Mouse (Mus musculus) heart, adult 8-10 months (tissue): Measurements from ENCODE around the gene Atp6v0d1. TPM values are rescaled to one million over a fixed set of nuclear protein-coding genes. Genes with fewer than 3 reads are reported as not detected.

Source experiments
- microRNA-seq: library from miRNA; unstranded; fragments of <30 nt; microRNA quantifications from one replicate; pipeline ENCODE4 v1.2.0, GENCODE M21; 2022
- total RNA-seq, 4 experiments: library from RNA; stranded (reverse); gene quantifications; 2 replicates each; pipeline ENCODE4 v1.2.4; 2022

Atp6v0d1 gene
- total RNA-seq, 4 experiments from 2014 or later = 41.6 to 53.8 (median 51.7) TPM

Small RNAs within 50 kb of the gene (microRNA-seq; reads per million reads assigned to microRNA genes)
- not detected for gene Mir1966

Other genes with a start within 250 kb of the Atp6v0d1 start
- 1 to 10 TPM in 2 of 4 experiments, under 1 TPM in 2; 0.69 to 1.8 (median 1.1) TPM for gene Lrrc29, start 239.8 kb downstream of the Atp6v0d1 start, total RNA-seq
- 10 to 100 TPM; 23.9 to 28.1 (median 26.0) TPM for gene Tmem208, start 239.7 kb downstream of the Atp6v0d1 start, total RNA-seq
- gene Fhod1, start 218.1 kb downstream of the Atp6v0d1 start, total RNA-seq = 1 to 10 TPM; 5.8 to 8.1 (median 6.3) TPM
- gene Slc9a5, start 217.2 kb downstream of the Atp6v0d1 start, total RNA-seq = under 1 TPM; 0.41 to 0.79 (median 0.48) TPM
- gene Plekhg4, start 192.8 kb downstream of the Atp6v0d1 start, total RNA-seq = not detected
- gene Kctd19, start 152.5 kb downstream of the Atp6v0d1 start, total RNA-seq = under 1 TPM in 3 of 4 experiments, not detected in 1; 0.11 to 0.31 (median 0.28) TPM
- gene Lrrc36, start 152.5 kb downstream of the Atp6v0d1 start, total RNA-seq = under 1 TPM; 0.19 to 0.56 (median 0.45) TPM
- 10 to 100 TPM; 25.8 to 42.5 (median 34.9) TPM for gene Tppp3, start 94.5 kb downstream of the Atp6v0d1 start, total RNA-seq
- 10 to 100 TPM; 13.0 to 15.3 (median 13.5) TPM for gene Zdhhc1, start 69.1 kb downstream of the Atp6v0d1 start, total RNA-seq
- gene Hsd11b2, start 47.3 kb downstream of the Atp6v0d1 start, total RNA-seq = under 1 TPM in 1 of 4 experiments, not detected in 3; 0.22 TPM
- gene Ripor1, start 39.2 kb upstream of the Atp6v0d1 start, total RNA-seq = 10 to 100 TPM; 45.5 to 50.0 (median 47.4) TPM
- gene Ctcf, start 70.5 kb upstream of the Atp6v0d1 start, total RNA-seq = 10 to 100 TPM; 37.4 to 46.3 (median 40.7) TPM
- gene Agrp, start 71.3 kb upstream of the Atp6v0d1 start, total RNA-seq = not detected
- under 1 TPM; 0.13 to 0.22 (median 0.14) TPM for gene Carmil2, start 120.2 kb upstream of the Atp6v0d1 start, total RNA-seq
- 10 to 100 TPM; 10.2 to 11.5 (median 10.5) TPM for gene Acd, start 135.1 kb upstream of the Atp6v0d1 start, total RNA-seq
- 1 to 10 TPM; 5.9 to 8.1 (median 7.0) TPM for gene Pard6a, start 135.1 kb upstream of the Atp6v0d1 start, total RNA-seq
- gene 4933405L10Rik, start 141.6 kb upstream of the Atp6v0d1 start, total RNA-seq = not detected
- 1 to 10 TPM; 1.2 to 2.7 (median 2.3) TPM for gene Enkd1, start 142.2 kb upstream of the Atp6v0d1 start, total RNA-seq
- gene Gfod2, start 192.6 kb upstream of the Atp6v0d1 start, total RNA-seq = 1 to 10 TPM; 2.8 to 3.9 (median 3.5) TPM